Mouse (Mus musculus) midbrain, embryonic 10.5 days (tissue): ENCODE data around the gene Cotl1. TPM values are rescaled to one million over a fixed set of nuclear protein-coding genes. Genes with fewer than 3 reads are reported as not detected.

ENCODE experiments used
- DNase-seq: peaks from one replicate; pipeline ENCODE4 v3.0.0-alpha.2; 2017; ENCODE audit warnings: low spot score
- H3K27ac ChIP-seq: fragments of 300-500 bp; sonication (generic); replicated peaks from 2 replicates; pipeline ENCODE4 v1.5.1; 2016; ENCODE audit warnings: mild to moderate bottlenecking
- H3K27me3 ChIP-seq: fragments of 300-500 bp; sonication (generic); 2 replicates; pipeline ENCODE4 v1.6.1; 2016; ENCODE audit warnings: low read depth, mild to moderate bottlenecking; ENCODE audit not compliant: poor library complexity, severe bottlenecking
- H3K36me3 ChIP-seq: fragments of 300-500 bp; sonication (generic); 2 replicates; pipeline ENCODE4 v1.6.1; 2016; ENCODE audit warnings: mild to moderate bottlenecking, moderate library complexity
- H3K4me1 ChIP-seq: fragments of 300-500 bp; sonication (generic); 2 replicates; pipeline ENCODE4 v1.6.1; 2016
- H3K4me3 ChIP-seq: fragments of 300-500 bp; sonication (generic); 2 replicates; pipeline ENCODE4 v1.5.1; 2016; ENCODE audit warnings: mild to moderate bottlenecking, moderate library complexity
- H3K9me3 ChIP-seq: fragments of 300-500 bp; sonication (generic); replicated peaks from 2 replicates; pipeline ENCODE4 v1.6.1; 2016; ENCODE audit warnings: mild to moderate bottlenecking
- WGBS: fragments of 180-500 bp; shearing (Covaris S2); methylation state at CpG from one replicate; pipeline ENCODE4 v1.1.7; 2016; 5-methylcytosine and 5-hydroxymethylcytosine counted together
- polyA plus RNA-seq: library from polyadenylated mRNA; unstranded; fragments of >200 nt; fragmentation: Nextera tagmentation; extraction: Ambion mirVana; gene quantifications from 2 replicates; pipeline ENCODE4 v1.2.1, GENCODE M21; 2016

Cotl1 gene
- polyA plus RNA-seq, 1 experiment from 2014 or later: 197 TPM

DNA sequence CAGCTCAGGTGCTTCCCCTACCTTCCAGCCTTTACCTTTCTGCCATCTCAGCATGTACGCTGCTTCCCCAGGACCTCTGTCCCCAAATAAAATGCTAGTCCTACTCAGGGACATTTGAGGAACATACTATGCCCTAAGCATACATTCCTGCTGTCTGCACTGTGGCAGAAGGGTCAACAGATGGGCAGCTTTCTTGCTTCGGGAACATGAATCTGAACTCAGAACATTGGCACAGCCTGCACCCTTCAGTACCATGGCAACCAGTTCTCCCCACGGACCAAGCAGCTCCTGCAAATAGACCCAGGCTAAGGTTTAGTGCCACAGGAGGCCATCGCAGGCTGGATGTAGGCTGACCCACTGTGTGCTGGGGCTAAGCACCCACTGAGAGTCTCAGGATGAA lies 3.5 kb downstream of the Cotl1 start:
- Histone ChIP-seq H3K4me3 (peak overlapping the region; percentile 69; the same call in 1 of the 2 replicates), H3K9me3 (no peaks in the 10 kb centered on the region), H3K27me3 (0 out of 2 replicates have a peak, but pooled peaks cover 5% of the 10 kb centered on the region), H3K27ac (peak overlapping the region; percentile 86), H3K4me1 (peaks cover 98% of the 10 kb centered on the region), H3K36me3 (peaks cover 36% of the 10 kb centered on the region)
- 81% methylated on average over 4 of the region's 4 CpGs for WGBS
- DNase-seq: no peak

DNA sequence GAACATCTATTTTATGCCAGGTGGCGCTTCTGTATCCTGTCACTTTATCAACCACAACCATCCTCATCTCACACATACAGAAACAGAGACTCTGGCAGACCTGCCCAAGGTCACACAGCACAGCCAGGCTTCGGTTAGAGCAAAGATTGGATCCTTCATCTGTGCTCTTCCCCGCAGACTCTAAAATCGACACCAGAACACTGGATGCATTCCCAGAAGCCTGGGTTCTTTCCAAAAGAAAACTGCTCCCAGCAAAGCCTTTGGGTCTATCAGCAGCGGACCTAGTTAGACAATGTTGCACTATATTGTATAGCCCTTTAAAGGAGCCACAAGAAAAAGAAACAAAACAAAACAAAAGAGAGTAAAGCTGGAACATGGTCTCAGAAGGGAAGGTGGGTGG lies 5.1 kb downstream of the Cotl1 start:
- Histone ChIP-seq H3K27ac (no peak overlapping the region), H3K4me1 (peaks cover 99% of the 10 kb centered on the region), H3K9me3 (no peaks in the 10 kb centered on the region), H3K36me3 (peaks cover 36% of the 10 kb centered on the region), H3K4me3 (no peak overlapping the region), H3K27me3 (no peaks in the 10 kb centered on the region)
- 90% methylated on average over 5 of the region's 5 CpGs for WGBS
- no peak for DNase-seq

DNA sequence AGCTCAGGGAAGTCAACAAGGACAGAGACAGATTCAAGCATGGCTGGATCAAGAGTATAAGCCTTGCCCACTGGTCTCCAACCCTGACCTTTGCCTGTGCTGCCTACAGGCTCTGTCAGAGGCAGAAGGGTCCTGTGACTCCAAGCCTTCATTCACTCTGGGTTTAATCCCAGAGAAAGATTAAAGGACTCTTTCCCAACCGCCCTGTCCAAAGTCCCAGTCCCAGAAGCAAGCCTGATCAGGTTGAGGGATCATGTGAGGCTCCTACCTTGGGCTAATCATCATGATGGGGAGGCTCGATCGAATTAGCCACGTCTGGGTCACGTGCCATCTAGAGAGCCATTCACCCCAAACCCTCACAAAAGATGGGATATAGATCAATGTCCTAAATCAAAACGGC lies 5.7 kb downstream of the Cotl1 start:
- H3K27me3 ChIP-seq: no peaks in the 10 kb centered on the region
- no peak overlapping the region for H3K27ac ChIP-seq
- H3K4me3 ChIP-seq: no peak overlapping the region
- H3K9me3 ChIP-seq: no peaks in the 10 kb centered on the region
- peaks cover 99% of the 10 kb centered on the region for H3K4me1 ChIP-seq
- H3K36me3 ChIP-seq: peaks cover 36% of the 10 kb centered on the region
- no peak for DNase-seq
- 87% methylated on average over 6 of the region's 6 CpGs for WGBS

DNA sequence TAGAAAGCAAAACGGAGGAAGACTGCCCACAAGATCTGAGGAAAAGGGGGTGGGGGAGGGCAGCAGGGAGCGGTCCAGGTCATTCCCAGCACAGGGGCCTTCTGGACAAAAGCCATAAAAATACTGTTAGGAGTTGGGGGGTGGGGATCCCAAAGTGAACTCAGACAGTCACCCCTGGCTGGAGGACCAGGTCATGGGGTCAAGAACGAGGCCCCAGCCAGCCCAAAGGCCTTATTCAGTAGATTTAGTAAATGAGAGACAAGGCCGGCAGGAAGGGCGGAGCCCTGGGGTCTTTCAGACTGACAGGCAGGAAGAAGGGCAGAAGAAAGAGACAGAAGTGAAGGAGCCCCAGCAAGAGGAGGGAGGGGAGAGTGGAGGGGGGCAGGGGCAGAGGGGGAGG lies 7.4 kb downstream of the Cotl1 start:
- Histone ChIP-seq H3K27me3 (no peaks in the 10 kb centered on the region), H3K4me3 (peak overlapping the region; percentile 41), H3K27ac (peak overlapping the region; percentile 88), H3K36me3 (peaks cover 36% of the 10 kb centered on the region), H3K9me3 (no peaks in the 10 kb centered on the region), H3K4me1 (peaks cover 99% of the 10 kb centered on the region)
- WGBS: 12% methylated on average over 5 of the region's 5 CpGs
- DNase-seq: peak; percentile 73

DNA sequence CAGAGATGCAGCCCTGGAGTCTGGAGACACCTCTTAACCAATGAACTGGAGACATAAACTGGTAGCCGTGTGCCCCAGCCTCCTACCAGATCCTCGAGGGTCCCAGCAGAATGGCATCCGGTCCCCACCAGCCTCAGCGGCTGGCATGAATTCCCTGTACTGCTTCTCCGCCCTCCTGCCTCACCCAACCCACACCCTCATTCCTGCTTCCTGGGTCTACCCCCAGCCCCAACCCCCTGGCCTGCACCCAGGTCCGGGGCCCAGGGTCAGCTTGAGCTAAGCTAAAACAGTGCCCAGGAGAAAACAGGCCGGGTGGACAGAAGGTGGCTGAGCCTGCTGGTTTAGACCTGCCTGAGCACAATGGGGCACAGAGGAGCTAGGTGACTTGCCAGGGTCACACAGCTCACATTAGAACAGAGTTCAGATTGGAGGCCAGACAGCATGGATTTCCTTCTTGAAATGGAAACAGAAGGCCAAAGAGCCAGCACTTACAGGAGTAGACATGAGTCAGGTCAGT lies 8.2 kb downstream of the Cotl1 start:
- peak overlapping the region; percentile 88 for H3K27ac ChIP-seq
- peaks cover 99% of the 10 kb centered on the region for H3K4me1 ChIP-seq
- WGBS: 83% methylated on average over 7 of the region's 7 CpGs
- H3K27me3 ChIP-seq: no peaks in the 10 kb centered on the region
- H3K4me3 ChIP-seq: peak overlapping the region; percentile 41
- no peaks in the 10 kb centered on the region for H3K9me3 ChIP-seq
- H3K36me3 ChIP-seq: peaks cover 33% of the 10 kb centered on the region
- DNase-seq: no peak

DNA sequence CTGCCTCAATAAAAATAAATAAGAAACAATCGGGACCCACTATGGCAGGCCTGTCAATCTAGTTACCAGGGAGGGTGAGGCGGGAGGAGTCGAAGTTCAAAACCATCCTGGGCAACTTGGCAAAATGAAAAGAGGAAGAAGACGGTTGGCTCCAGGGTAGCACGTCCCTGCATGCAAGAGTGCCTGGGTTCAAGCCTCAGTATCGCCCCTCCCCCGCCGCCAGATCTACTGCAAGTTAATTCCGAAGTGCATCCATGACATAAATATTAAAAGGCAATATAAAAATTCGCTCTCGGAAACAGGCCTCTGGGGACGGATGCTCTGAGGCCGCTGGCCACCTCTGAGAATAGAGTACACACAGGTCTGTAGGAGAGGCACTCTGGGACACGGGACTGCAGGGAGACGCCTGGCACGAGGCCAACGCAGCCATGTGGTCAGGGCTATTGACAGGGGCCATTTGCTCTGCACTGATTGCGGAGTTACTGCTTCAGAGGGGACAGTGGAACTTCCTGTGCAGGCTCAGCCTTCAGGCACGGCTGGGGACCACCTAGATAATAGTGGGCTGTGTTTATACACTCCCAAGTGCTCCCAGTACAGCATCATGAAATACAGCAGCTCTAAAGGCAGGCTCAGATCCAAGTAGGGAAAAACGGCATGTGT lies 8.9 kb downstream of the Cotl1 start:
- H3K9me3 ChIP-seq: no peaks in the 10 kb centered on the region
- peaks cover 26% of the 10 kb centered on the region for H3K36me3 ChIP-seq
- H3K27me3 ChIP-seq: no peaks in the 10 kb centered on the region
- peak overlapping the region; percentile 88 for H3K27ac ChIP-seq
- H3K4me1 ChIP-seq: peaks cover 99% of the 10 kb centered on the region
- WGBS: 65% methylated on average over 20 of the region's 20 CpGs
- DNase-seq: no peak
- peak overlapping the region; percentile 41; the same call in 1 of the 2 replicates for H3K4me3 ChIP-seq

DNA sequence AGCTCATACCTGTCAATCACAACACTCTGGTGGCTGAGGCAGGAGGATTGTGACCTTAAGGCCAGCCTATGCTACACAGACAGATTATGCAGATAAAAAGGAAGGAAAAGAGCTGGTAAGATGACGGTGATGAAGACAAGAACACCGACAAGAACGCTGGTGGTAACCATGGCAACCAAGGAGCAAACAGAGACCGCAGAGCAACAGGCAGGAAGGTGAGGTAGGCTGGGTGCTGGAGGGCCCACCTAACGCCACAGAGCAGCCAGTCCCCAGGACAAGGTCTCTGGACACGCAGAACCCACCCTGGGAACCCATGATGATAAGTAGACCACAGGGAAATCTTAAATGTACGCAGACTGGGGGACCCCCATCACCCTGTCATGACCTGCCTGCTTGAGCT lies 9.8 kb downstream of the Cotl1 start:
- Histone ChIP-seq H3K4me3 (peak overlapping the region; percentile 25), H3K4me1 (peaks cover 99% of the 10 kb centered on the region), H3K27ac (peak overlapping the region; percentile 88), H3K36me3 (peaks cover 19% of the 10 kb centered on the region), H3K27me3 (no peaks in the 10 kb centered on the region), H3K9me3 (no peaks in the 10 kb centered on the region)
- 60% methylated on average over 7 of the region's 7 CpGs for WGBS
- DNase-seq: peak; percentile 44

DNA sequence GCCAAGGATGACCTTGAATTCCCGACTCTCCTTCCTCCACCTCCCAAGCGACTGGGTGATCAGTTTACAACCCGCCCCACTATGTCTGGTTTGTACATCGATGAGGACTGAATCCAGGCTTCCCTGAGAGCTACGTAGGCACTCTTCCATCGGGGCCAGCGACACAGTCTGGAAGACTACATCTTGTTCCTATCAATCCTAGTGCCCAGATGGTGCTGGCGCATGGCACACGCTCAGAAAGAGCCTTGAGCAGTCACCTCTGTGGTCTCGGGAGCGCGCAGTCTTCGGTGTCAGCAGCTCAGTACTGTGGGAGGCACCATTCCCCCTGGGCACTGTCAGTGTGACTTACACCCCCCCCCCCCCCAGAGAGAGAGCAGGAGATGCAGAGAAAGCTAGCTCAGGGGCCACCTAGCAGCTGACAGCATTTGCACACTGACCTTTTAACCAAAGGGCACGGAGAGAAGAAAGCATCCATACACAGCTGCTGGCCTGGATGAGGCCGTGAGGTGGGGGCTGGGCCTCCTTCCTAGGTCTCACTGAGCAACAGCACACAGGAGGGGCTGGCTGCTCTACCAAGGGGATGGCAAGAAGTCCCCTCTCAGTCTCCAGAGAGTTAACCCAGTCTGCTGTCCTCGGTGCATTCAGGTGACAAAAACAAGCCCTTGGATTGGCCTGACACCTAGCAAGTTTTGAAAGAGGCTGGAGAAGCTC lies 10.3 kb downstream of the Cotl1 start:
- Histone ChIP-seq H3K27me3 (no peaks in the 10 kb centered on the region), H3K27ac (peak overlapping the region; percentile 88), H3K36me3 (peaks cover 14% of the 10 kb centered on the region), H3K4me3 (peak overlapping the region; percentile 25), H3K4me1 (peaks cover 100% of the 10 kb centered on the region), H3K9me3 (no peaks in the 10 kb centered on the region)
- 52% methylated on average over 16 of the region's 16 CpGs for WGBS
- DNase-seq: peak; percentile 64

DNA sequence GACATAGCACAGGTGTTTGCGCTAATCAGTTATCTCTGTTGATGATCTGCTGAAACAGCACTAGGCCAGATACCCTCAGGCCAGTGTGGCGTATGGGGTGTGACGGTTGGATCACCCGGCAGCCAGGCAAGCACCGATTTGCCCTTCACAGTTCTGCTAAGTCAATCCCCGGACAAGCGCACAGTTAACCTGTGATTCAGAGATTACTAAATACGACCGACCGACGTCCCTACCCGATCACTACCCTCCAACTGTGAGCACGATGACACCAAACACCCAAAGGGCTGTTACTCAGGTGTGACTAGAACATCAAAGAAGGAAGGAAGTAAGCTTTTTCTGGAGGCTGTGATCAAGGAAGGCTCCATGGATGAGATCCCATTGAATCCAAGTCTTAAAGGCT lies 10.9 kb downstream of the Cotl1 start:
- 89% methylated on average over 13 of the region's 13 CpGs for WGBS
- H3K9me3 ChIP-seq: no peaks in the 10 kb centered on the region
- peaks cover 100% of the 10 kb centered on the region for H3K4me1 ChIP-seq
- H3K36me3 ChIP-seq: peaks cover 8% of the 10 kb centered on the region
- no peak for DNase-seq
- H3K4me3 ChIP-seq: no peak overlapping the region
- no peaks in the 10 kb centered on the region for H3K27me3 ChIP-seq
- peak overlapping the region; percentile 88 for H3K27ac ChIP-seq

DNA sequence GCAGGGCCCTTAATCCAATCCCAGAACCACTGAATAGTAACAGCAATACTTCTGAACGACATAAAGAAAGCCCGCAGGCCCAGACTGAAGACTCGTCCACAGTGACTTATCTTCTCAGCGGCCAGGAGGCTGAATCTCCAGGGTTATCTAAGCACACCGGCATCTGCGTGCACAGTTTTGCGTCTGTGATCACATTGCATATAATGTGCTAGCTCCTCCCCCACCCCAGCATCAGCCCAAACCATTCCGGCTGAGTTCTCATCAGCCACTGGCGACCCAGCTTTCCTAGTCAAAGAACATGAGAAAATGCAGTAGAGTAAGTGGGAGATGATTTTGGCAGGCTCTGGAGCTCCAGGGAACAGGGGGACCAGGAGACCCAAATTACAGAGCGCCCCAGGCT lies 11.3 kb downstream of the Cotl1 start:
- Histone ChIP-seq H3K27me3 (no peaks in the 10 kb centered on the region), H3K4me3 (no peak overlapping the region), H3K4me1 (peaks cover 100% of the 10 kb centered on the region), H3K9me3 (no peaks in the 10 kb centered on the region), H3K36me3 (peaks cover 3% of the 10 kb centered on the region), H3K27ac (peak overlapping the region; percentile 88)
- no peak for DNase-seq
- 80% methylated on average over 10 of the region's 10 CpGs for WGBS

DNA sequence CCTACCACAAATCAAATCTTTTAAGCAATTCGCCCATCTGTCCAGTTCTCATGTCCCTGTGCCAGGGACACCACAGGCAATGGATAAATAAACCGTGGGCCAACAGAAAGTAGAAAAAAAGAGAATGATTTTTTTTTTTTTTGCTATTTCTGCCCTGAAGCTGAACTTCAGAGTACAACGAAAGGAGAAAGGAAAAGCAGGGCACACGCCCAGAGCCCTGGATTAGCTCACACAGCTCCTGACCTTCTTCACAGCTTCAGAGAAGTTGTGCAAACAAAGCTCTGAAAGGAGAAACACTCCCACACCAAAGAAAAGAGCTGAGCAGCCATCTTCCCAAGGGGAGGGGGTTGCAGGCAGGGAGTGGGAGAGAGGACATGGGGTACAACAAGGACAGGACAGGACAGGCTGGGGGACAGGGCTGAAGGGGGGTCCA lies 12.6 kb downstream of the Cotl1 start:
- Histone ChIP-seq H3K4me3 (no peak overlapping the region), H3K9me3 (no peaks in the 10 kb centered on the region), H3K36me3 (peaks cover 10% of the 10 kb centered on the region), H3K4me1 (peaks cover 92% of the 10 kb centered on the region), H3K27me3 (no peaks in the 10 kb centered on the region), H3K27ac (peak overlapping the region; percentile 88)
- 38% methylated on average over 4 of the region's 4 CpGs for WGBS
- peak; percentile 42 for DNase-seq

DNA sequence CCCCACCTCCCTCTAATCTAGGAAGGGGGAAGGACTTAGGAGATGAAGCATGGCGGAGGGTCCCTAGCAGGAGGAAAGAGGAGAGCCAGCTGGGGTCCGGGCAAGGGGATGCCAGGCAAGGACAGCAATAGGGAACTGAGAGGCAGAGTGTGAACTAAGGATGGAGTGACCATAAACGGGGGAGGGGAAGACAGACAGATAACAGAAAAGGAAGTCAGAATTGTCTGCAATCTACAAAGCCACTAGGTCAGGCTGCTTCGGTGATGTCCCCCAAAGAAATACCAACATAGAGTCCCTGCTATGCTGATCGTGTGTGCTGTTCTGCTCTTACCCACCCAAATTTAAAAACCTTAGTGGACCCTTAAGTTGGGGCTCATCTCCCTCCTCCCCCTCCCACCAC lies 13.4 kb downstream of the Cotl1 start:
- Histone ChIP-seq H3K4me3 (no peak overlapping the region), H3K4me1 (peaks cover 85% of the 10 kb centered on the region), H3K27me3 (no peaks in the 10 kb centered on the region), H3K27ac (peak overlapping the region; percentile 88), H3K9me3 (no peaks in the 10 kb centered on the region), H3K36me3 (peaks cover 17% of the 10 kb centered on the region)
- no peak for DNase-seq
- WGBS: 87% methylated on average over 5 of the region's 5 CpGs
